Mouse (Mus musculus) spleen, adult 18-20 months (tissue): ENCODE measurements around the gene Dlg5.

Source experiments
- DNase-seq, 2 experiments: peaks; one replicate each; pipeline ENCODE4 v3.0.0; 2022; ENCODE audit warnings: mixed read lengths in 2 of 2

The Dlg5 gene

GRCm38 (mm10) chr14:24232641-24233633 lies 12.8 kb downstream of the Dlg5 start:
- DNase-seq: no peak

GRCm38 (mm10) chr14:24228549-24228948 lies 17.2 kb downstream of the Dlg5 start:
- DNase-seq: no peak

GRCm38 (mm10) chr14:24227015-24227414 lies 18.7 kb downstream of the Dlg5 start:
- no peak for DNase-seq

GRCm38 (mm10) chr14:24226344-24226743 lies 19.4 kb downstream of the Dlg5 start:
- DNase-seq: no peak

GRCm38 (mm10) chr14:24222759-24223158 lies 23.0 kb downstream of the Dlg5 start:
- no peak for DNase-seq

GRCm38 (mm10) chr14:24222273-24222672 lies 23.4 kb downstream of the Dlg5 start:
- DNase-seq: no peak

GRCm38 (mm10) chr14:24217362-24217722 lies 28.4 kb downstream of the Dlg5 start:
- no peak for DNase-seq

GRCm38 (mm10) chr14:24216678-24217361 lies 28.9 kb downstream of the Dlg5 start:
- DNase-seq: no peak

- no peak for DNase-seq
These were observed 29.7 kb downstream of the Dlg5 start for GRCm38 (mm10) chr14:24216064-24216463.

GRCm38 (mm10) chr14:24214436-24214835 lies 31.3 kb downstream of the Dlg5 start:
- DNase-seq: no peak

GRCm38 (mm10) chr14:24213336-24213735 lies 32.4 kb downstream of the Dlg5 start:
- DNase-seq: no peak

- no peak for DNase-seq
These were observed 32.9 kb downstream of the Dlg5 start for GRCm38 (mm10) chr14:24212861-24213260.

- no peak for DNase-seq
These were observed 38.4 kb downstream of the Dlg5 start for GRCm38 (mm10) chr14:24207360-24207752.

- DNase-seq: no peak
These were observed 38.9 kb downstream of the Dlg5 start for GRCm38 (mm10) chr14:24206736-24207359.

- no peak for DNase-seq
These were observed 39.4 kb downstream of the Dlg5 start for GRCm38 (mm10) chr14:24206314-24206713.

- DNase-seq: no peak
These were observed 40.3 kb downstream of the Dlg5 start for GRCm38 (mm10) chr14:24205281-24205871.

GRCm38 (mm10) chr14:24203210-24203609 lies 42.5 kb downstream of the Dlg5 start:
- no peak for DNase-seq

GRCm38 (mm10) chr14:24200771-24201170 lies 44.9 kb downstream of the Dlg5 start:
- DNase-seq: no peak

- DNase-seq: no peak
These were observed 46.0 kb downstream of the Dlg5 start for GRCm38 (mm10) chr14:24199732-24200131.

- no peak for DNase-seq
These were observed 47.9 kb downstream of the Dlg5 start for GRCm38 (mm10) chr14:24197865-24198264.

- DNase-seq: no peak
These were observed 48.8 kb downstream of the Dlg5 start for GRCm38 (mm10) chr14:24196947-24197346.

GRCm38 (mm10) chr14:24190131-24190530 lies 55.6 kb downstream of the Dlg5 start:
- DNase-seq: no peak

GRCm38 (mm10) chr14:24189598-24189997 lies 56.1 kb downstream of the Dlg5 start:
- no peak for DNase-seq
